Mouse (Mus musculus) spleen, postnatal 4 days (tissue): ENCODE results near the gene Pbx2.

Experiments used
- DNase-seq, 2 experiments: peaks; one replicate each; pipeline ENCODE4 v3.0.0; 2022; ENCODE audit warnings: low spot score in 2 of 2

Gene Pbx2

GRCm38 (mm10) chr17:34591029-34591993 lies at the start of gene Pbx2:
TSS of gene Pbx2 (plus strand) at chr17:34591266.
- DNase-seq: peak in 1 of 2 experiments; percentile 75

GRCm38 (mm10) chr17:34543567-34543966 lies 47.5 kb upstream of the Pbx2 start:
- peak in 1 of 2 experiments; percentile 49 for DNase-seq

GRCm38 (mm10) chr17:34546797-34547196 lies 44.3 kb upstream of the Pbx2 start:
- peak in 1 of 2 experiments; percentile 49 for DNase-seq

GRCm38 (mm10) chr17:34547601-34548000 lies 43.5 kb upstream of the Pbx2 start:
- DNase-seq: peak in 1 of 2 experiments; percentile 52

- DNase-seq: no peak
Measured at GRCm38 (mm10) chr17:34549156-34549555, 41.9 kb upstream of the Pbx2 start.

- DNase-seq: no peak
Measured at GRCm38 (mm10) chr17:34549843-34550242, 41.2 kb upstream of the Pbx2 start.

GRCm38 (mm10) chr17:34555483-34555882 lies 35.6 kb upstream of the Pbx2 start:
- peak; percentile 76 to 94 for DNase-seq

- DNase-seq: no peak
Measured at GRCm38 (mm10) chr17:34556406-34556805, 34.7 kb upstream of the Pbx2 start.

GRCm38 (mm10) chr17:34557411-34557810 lies 33.7 kb upstream of the Pbx2 start:
- DNase-seq: no peak

GRCm38 (mm10) chr17:34559116-34559515 lies 31.9 kb upstream of the Pbx2 start:
- DNase-seq: peak in 1 of 2 experiments; percentile 34

GRCm38 (mm10) chr17:34559895-34560294 lies 31.2 kb upstream of the Pbx2 start:
- peak in 1 of 2 experiments; percentile 59 for DNase-seq

- DNase-seq: no peak
Measured at GRCm38 (mm10) chr17:34560438-34560837, 30.6 kb upstream of the Pbx2 start.

GRCm38 (mm10) chr17:34561200-34561599 lies 29.9 kb upstream of the Pbx2 start:
- no peak for DNase-seq

- no peak for DNase-seq
Measured at GRCm38 (mm10) chr17:34562595-34562994, 28.5 kb upstream of the Pbx2 start.

GRCm38 (mm10) chr17:34563354-34563753 lies 27.7 kb upstream of the Pbx2 start:
- DNase-seq: no peak

- no peak for DNase-seq
Measured at GRCm38 (mm10) chr17:34564003-34564421, 27.1 kb upstream of the Pbx2 start, which contains the start of gene Notch4. TSS of gene Notch4 (plus strand) at chr17:34564268.

- no peak for DNase-seq
Measured at GRCm38 (mm10) chr17:34564796-34565195, 26.3 kb upstream of the Pbx2 start.

- DNase-seq: no peak
Measured at GRCm38 (mm10) chr17:34567311-34567710, 23.8 kb upstream of the Pbx2 start.

- no peak for DNase-seq
Measured at GRCm38 (mm10) chr17:34568421-34568820, 22.6 kb upstream of the Pbx2 start.

- peak in 1 of 2 experiments; percentile 58 for DNase-seq
Measured at GRCm38 (mm10) chr17:34569919-34570318, 21.1 kb upstream of the Pbx2 start.

GRCm38 (mm10) chr17:34571875-34572274 lies 19.2 kb upstream of the Pbx2 start:
- peak in 1 of 2 experiments; percentile 64 for DNase-seq

- DNase-seq: peak in 1 of 2 experiments; percentile 64
Measured at GRCm38 (mm10) chr17:34572361-34572760, 18.7 kb upstream of the Pbx2 start.

GRCm38 (mm10) chr17:34576577-34576976 lies 14.5 kb upstream of the Pbx2 start:
- DNase-seq: no peak
